Mouse (Mus musculus): ENCODE measurements around the gene Olfr984.

The Olfr984 gene

DNA sequence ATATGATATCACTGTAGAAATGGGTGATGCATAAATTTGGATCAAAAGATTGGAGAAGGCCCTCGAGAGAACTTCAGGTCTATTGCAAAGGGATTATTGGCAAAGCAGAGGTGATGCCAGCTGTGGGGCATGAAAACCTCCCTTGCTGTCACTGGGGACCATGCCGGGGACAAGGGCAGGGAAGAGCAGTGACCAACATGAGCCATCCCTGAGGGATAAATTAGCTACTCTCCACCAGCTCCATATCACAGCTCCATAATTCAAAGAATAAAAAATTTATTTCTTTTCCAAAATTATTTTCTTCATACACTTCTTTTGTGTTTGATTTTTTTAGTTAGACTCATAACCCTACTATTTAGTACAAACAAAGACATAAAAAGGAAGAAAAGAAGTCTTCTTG is at the start of gene Olfr984:
Olfr984 (minus strand) TSS at position 101 of the 400 bp plus-strand sequence.
- DNase-seq (ENCODE audit: low spot score) = no peak

GRCm38 (mm10) chr9:40155118-40155644 is 41.2 kb upstream of the Olfr984 start:
- DNase-seq (ENCODE audit: low spot score) = no peak

DNA sequence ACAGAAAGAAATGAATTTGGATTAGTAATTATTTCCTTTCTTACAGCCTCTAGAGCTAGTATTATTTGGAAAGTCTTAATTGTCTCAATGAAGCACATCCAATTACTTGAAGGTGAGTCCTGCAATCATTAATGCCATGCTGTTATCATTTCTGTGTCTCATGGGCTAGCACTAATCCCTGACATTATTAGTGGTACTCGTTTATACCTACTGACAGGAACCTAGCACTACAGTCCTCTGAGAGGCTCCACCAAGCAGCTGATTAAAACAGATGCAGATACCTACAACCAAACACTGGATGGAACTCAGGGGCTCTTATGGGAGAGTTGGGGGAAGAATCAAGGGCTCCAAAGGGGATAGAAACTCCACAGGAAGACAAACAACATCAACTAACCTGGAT is 27.5 kb upstream of the Olfr984 start:
- DNase-seq (ENCODE audit: low spot score) = no peak

DNA sequence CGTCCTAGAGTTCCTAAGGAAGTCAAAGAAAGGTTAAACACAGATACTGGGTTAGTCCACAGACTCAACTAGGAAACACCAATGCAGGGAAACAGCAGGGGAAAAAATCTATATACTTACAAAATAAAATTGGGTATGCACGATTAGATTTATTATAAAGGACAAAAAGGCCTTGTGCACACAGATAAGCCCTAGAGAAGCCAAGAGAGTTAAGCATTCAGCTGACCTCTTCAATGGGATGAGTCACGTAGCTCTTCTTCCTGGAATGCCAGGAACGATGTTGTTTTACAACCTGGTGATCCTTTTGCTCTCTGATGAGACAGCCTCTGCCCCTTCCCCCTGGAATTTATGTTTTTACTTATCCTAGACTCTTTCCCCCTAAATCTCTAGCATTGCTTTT is 25.5 kb upstream of the Olfr984 start:
- DNase-seq (ENCODE audit: low spot score) = no peak

GRCm38 (mm10) chr9:40136987-40137688 is 23.1 kb upstream of the Olfr984 start:
- DNase-seq (ENCODE audit: low spot score) = no peak

- no peak for DNase-seq (ENCODE audit: low spot score)
Measured at GRCm38 (mm10) chr9:40130556-40130955, 16.6 kb upstream of the Olfr984 start.

GRCm38 (mm10) chr9:40130084-40130483 is 16.1 kb upstream of the Olfr984 start, which contains the start of gene Olfr985:
TSS of gene Olfr985 (minus strand) at chr9:40130184.
- DNase-seq (ENCODE audit: low spot score) = no peak

- DNase-seq (ENCODE audit: low spot score) = no peak
Measured at GRCm38 (mm10) chr9:40117287-40117659, 3.3 kb upstream of the Olfr984 start.

DNA sequence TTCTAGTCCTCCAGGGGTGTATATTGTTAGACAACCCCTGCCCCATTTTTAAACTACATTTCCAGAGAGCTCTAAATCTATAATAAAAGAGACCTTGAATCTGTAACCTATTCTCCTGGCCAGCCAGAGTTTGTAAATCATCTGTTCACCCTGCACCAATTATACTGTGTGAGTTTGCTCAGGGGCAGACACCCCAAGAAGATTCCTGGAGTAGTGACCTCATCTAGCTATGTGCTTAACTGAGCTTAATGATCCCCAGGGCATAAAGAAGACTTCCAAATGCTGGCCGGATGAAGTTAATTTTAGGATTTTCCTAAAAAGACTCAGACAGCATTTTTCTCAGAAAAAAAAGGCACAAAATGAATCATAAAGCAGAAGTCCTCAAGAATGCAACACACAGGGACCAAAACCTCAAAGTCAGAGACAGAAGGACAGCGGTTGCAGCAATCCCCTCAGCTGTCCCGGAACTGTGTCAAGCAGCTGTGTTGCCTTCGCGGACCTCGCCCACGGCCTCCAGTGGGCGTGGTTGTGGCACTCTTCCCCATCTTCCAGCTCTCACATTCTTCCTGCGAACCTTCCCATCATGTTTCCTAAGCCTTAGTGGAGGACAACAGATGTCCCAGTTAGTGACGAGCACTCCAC is 2.8 kb upstream of the Olfr984 start:
- no peak for DNase-seq (ENCODE audit: low spot score)

GRCm38 (mm10) chr9:40094769-40095168 is 19.2 kb downstream of the Olfr984 start:
- no peak for DNase-seq (ENCODE audit: low spot score)

DNA sequence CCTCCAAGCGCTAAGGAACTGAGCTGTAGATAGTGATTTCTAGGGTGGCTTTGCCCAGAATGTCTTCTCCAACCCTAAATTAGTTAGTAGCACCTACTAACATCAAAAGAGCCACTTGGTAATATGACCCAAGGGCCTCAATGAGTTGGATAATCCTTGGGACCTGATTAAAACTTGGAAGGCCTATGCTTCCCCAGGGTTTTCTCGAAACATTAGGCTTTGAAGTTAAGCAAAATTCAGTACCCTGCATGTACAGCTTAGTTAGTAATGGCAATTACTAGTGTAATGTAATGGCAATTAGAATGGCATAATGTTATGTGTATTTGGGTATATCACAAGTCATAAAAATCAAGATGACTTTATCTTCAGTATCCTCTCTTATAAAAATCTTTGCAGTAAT is 20.5 kb downstream of the Olfr984 start, which contains the start of gene Olfr983:
Olfr983 (minus strand) TSS at position 101 of the 400 bp plus-strand sequence.
- no peak for DNase-seq (ENCODE audit: low spot score)

DNA sequence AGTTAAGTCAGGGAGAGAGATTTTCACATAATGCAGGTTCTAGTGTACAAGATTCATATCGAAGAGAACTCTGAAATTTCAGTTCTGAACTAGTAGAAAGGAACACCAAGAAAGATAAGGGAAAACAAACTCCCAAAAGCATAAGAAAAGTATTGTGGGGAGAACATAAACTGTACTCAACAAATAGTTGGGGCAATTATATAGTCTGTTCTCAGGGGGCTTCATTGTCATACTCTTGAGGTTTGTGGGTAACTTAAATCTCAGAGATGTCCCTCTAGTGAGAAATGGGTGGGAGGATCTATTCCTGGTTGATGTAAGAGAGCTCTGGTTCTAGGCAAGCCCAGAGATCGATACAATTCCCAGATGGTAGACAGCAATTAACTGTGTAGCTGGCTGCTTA is 40.5 kb downstream of the Olfr984 start, which contains the start of gene Olfr982:
Olfr982 (plus strand) TSS at position 301 of the 400 bp plus-strand sequence.
- DNase-seq (ENCODE audit: low spot score) = no peak

- DNase-seq (ENCODE audit: low spot score) = no peak
Measured at GRCm38 (mm10) chr9:40050138-40050537, 63.9 kb downstream of the Olfr984 start.

Measured in c-Kit-positive CD71-positive TER-119-positive erythroid progenitor cells, embryonic 14.5 days (primary cell).